24 mouse cellular contexts compared by ENCODE assay signal in the genomic region with DNA sequence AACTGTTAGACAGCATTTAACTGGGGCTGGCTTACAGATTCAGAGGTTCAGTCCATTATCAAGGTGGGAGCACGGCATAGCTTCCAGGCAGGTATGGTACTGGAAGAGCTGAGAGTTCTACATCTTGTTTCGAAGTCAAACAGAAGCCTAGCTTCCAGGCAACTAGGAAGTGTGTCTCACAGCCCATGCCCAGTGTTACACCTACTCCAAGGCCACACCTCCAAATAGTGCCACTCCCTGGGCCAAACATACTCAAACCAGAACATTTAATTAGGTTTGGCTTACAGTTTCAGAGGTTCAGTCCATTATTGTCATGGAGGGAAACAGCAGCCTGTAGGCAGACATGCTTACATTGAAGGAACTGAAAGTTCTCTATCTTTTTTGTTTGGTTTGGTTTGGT. TPM values are rescaled to one million over a fixed set of nuclear protein-coding genes. Genes with fewer than 3 reads are reported as not detected.
"Had no signal": no experiment of that assay in that cellular context is flagged by ENCODE, and none has a peak within 500 bp of the region (broad histone marks: within the 10 kb centered on the region; RNA-seq: fewer than 3 reads in every experiment).

No protein-coding gene starts in this region.

- ATAC-seq: intestine, embryonic 16.5 days had no signal

- H3K4me2 ChIP-seq: kidney, embryonic 15.5 days; limb, embryonic 13.5 days; midbrain, embryonic 12.5 days; neural tube, embryonic 15.5 days had no signal

- H3K9me3 ChIP-seq: kidney, embryonic 15.5 days; limb, embryonic 13.5 days; megakaryocyte, embryonic 14.5 days; midbrain, embryonic 12.5 days; neural tube, embryonic 15.5 days had no signal

- H3K27me3 ChIP-seq: kidney, embryonic 15.5 days; limb, embryonic 13.5 days had no signal

- DNase-seq: kidney, adult 2 months; kidney, postnatal 14 days; left cerebral cortex, postnatal 4 days; right cerebral cortex, adult 18-20 months; right cerebral cortex, postnatal 25 days; thymus, postnatal 36 days had no signal

- H3K4me3 ChIP-seq: kidney, embryonic 15.5 days; limb, embryonic 13.5 days; megakaryocyte, embryonic 14.5 days; midbrain, embryonic 12.5 days; neural tube, embryonic 15.5 days had no signal

- H3K9ac ChIP-seq: kidney, embryonic 15.5 days; limb, embryonic 13.5 days; liver, embryonic 14.5 days; midbrain, embryonic 12.5 days; neural tube, embryonic 15.5 days had no signal

- H3K27ac ChIP-seq: kidney, embryonic 15.5 days; limb, embryonic 13.5 days; liver, embryonic 14.5 days; macrophage; midbrain, embryonic 12.5 days; neural tube, embryonic 15.5 days had no signal

RNA-seq across cellular contexts. Expression of a gene that starts 50.0 kb away (rescaled TPM):
- total RNA-seq: layer of hippocampus, adult 8-10 months; layer of hippocampus, postnatal 14 days; left cerebral cortex, adult 18-20 months; left cerebral cortex, postnatal 10 days; left cerebral cortex, postnatal 4 days; midbrain, postnatal 0 days had no signal
- polyA plus RNA-seq: intestine, embryonic 16.5 days; kidney, adult 2 months; kidney, embryonic 15.5 days; large intestine, adult 2 months; limb, embryonic 13.5 days; liver, embryonic 14.5 days; macrophage; midbrain, embryonic 12.5 days; midbrain, postnatal 0 days; neural tube, embryonic 11.5 days; neural tube, embryonic 15.5 days; small intestine, adult 2 months; stomach, embryonic 16.5 days; thymus, postnatal 0 days had no signal
